Comparison of ENCODE assay signal across 8 mouse cellular contexts in genomic region chr3:116080939-116081676, GRCm38 (mm10). TPM values are rescaled to one million over a fixed set of nuclear protein-coding genes. Genes with fewer than 3 reads are reported as not detected.
DNase-seq lines count a peak whose midpoint lies in the region; ATAC-seq and TF ChIP-seq lines count a peak whose summit lies in the region.

No protein-coding gene starts in this region.

- H3K27ac ChIP-seq in forebrain, postnatal 0 days (ENCODE audit: low read depth, low read length), result no peak overlapping the region
- no peak overlapping the region for H3K27ac ChIP-seq in forebrain, embryonic 16.5 days (ENCODE audit: low read length)
- peak overlapping the region; percentile 81 for H3K27ac ChIP-seq in lung, embryonic 15.5 days
- peak overlapping the region; percentile 68 for H3K27ac ChIP-seq in heart, embryonic 16.5 days (ENCODE audit: low read length)
- H3K27ac ChIP-seq in stomach, embryonic 14.5 days (ENCODE audit: low read length), result peak overlapping the region; percentile 89

- H3K4me1 ChIP-seq in forebrain, postnatal 0 days (ENCODE audit: insufficient read depth), result no peaks in the 10 kb centered on the region
- peaks cover 2% of the 10 kb centered on the region; the same call in 1 of the 2 replicates for H3K4me1 ChIP-seq in forebrain, embryonic 16.5 days (replicated peaks; ENCODE audit: control insufficient read depth, insufficient read depth, low read length)
- peaks cover 8% of the 10 kb centered on the region; the same call in 1 of the 2 replicates for H3K4me1 ChIP-seq in lung, embryonic 15.5 days
- H3K4me1 ChIP-seq in heart, embryonic 16.5 days (ENCODE audit: control insufficient read depth, insufficient read depth, low read length), result peaks cover 18% of the 10 kb centered on the region
- H3K4me1 ChIP-seq in stomach, embryonic 14.5 days (ENCODE audit: control insufficient read depth, insufficient read depth, low read length), result peaks cover 6% of the 10 kb centered on the region; the same call in 1 of the 2 replicates

- no peaks in the 10 kb centered on the region for H3K9me3 ChIP-seq in forebrain, postnatal 0 days (ENCODE audit: low read length)
- H3K9me3 ChIP-seq in forebrain, embryonic 16.5 days (ENCODE audit: control insufficient read depth, low read length), result no peaks in the 10 kb centered on the region
- H3K9me3 ChIP-seq in lung, embryonic 15.5 days, result no peaks in the 10 kb centered on the region
- H3K9me3 ChIP-seq in heart, embryonic 16.5 days (replicated peaks; ENCODE audit: control insufficient read depth, low read length), result no peaks in the 10 kb centered on the region
- H3K9me3 ChIP-seq in stomach, embryonic 14.5 days (ENCODE audit: control insufficient read depth, low read depth, low read length), result no peaks in the 10 kb centered on the region

- DNase-seq in forebrain, postnatal 0 days, result no peak
- DNase-seq in lung, postnatal 4 days, result no peak
- no peak for DNase-seq in natural killer cell, adult 2 months (ENCODE audit: low spot score in 2 of 2)
- DNase-seq in left cerebral cortex, adult 9 months (ENCODE audit: low spot score in 2 of 2), result no peak

- H3K9ac ChIP-seq in forebrain, postnatal 0 days, result no peak overlapping the region
- H3K9ac ChIP-seq in forebrain, embryonic 16.5 days (replicated peaks; ENCODE audit: low read depth, low read length), result no peak overlapping the region
- no peak overlapping the region for H3K9ac ChIP-seq in lung, embryonic 15.5 days
- no peak overlapping the region for H3K9ac ChIP-seq in heart, embryonic 16.5 days (ENCODE audit: low read length)
- H3K9ac ChIP-seq in stomach, embryonic 14.5 days (replicated peaks; ENCODE audit: low read depth, low read length), result no peak overlapping the region

- 74% methylated on average over 7 of the region's 7 CpGs for WGBS in forebrain, postnatal 0 days
- 76% methylated on average over 7 of the region's 7 CpGs for WGBS in forebrain, embryonic 16.5 days
- WGBS in lung, embryonic 15.5 days, result 36% methylated on average over 7 of the region's 7 CpGs
- WGBS in heart, embryonic 16.5 days, result 50% methylated on average over 7 of the region's 7 CpGs
- 35% methylated on average over 7 of the region's 7 CpGs for WGBS in stomach, embryonic 14.5 days

- no peak for ATAC-seq in forebrain, postnatal 0 days
- no peak for ATAC-seq in forebrain, embryonic 16.5 days
- peak; percentile 77; the same call in 1 of the 2 replicates for ATAC-seq in lung, embryonic 15.5 days (ENCODE audit: borderline replicate concordance, extremely low read depth, low FRiP score, low TSS enrichment)
- peak; percentile 65 for ATAC-seq in heart, embryonic 16.5 days (replicated peaks; ENCODE audit: extremely low read depth, insufficient read depth, low FRiP score)
- peak; percentile 57; the same call in 1 of the 2 replicates for ATAC-seq in stomach, embryonic 14.5 days (ENCODE audit: insufficient number of reproducible peaks, insufficient read depth, low FRiP score, low read depth)

- H3K4me3 ChIP-seq in forebrain, postnatal 0 days (ENCODE audit: low read depth, low read length), result no peak overlapping the region
- no peak overlapping the region for H3K4me3 ChIP-seq in forebrain, embryonic 16.5 days (replicated peaks; ENCODE audit: low read length)
- H3K4me3 ChIP-seq in lung, embryonic 15.5 days, result no peak overlapping the region
- no peak overlapping the region for H3K4me3 ChIP-seq in heart, embryonic 16.5 days (ENCODE audit: low read length)
- H3K4me3 ChIP-seq in stomach, embryonic 14.5 days (ENCODE audit: low read depth, low read length), result no peak overlapping the region

- 0 out of 2 replicates have a peak, but pooled peaks have one; percentile 25 for TF ChIP-seq CTCF in forebrain, postnatal 0 days (IDR thresholded peaks at IDR 0.05; ENCODE audit: low read depth)

- H3K4me2 ChIP-seq in forebrain, postnatal 0 days (ENCODE audit: low read depth), result no peak overlapping the region
- no peak overlapping the region for H3K4me2 ChIP-seq in forebrain, embryonic 16.5 days (ENCODE audit: low read length)
- peak overlapping the region; percentile 13; the same call in 1 of the 2 replicates for H3K4me2 ChIP-seq in lung, embryonic 15.5 days
- H3K4me2 ChIP-seq in heart, embryonic 16.5 days (ENCODE audit: low read depth, low read length), result peak overlapping the region; percentile 54
- H3K4me2 ChIP-seq in stomach, embryonic 14.5 days (replicated peaks; ENCODE audit: low read depth, low read length), result no peak overlapping the region

- H3K27me3 ChIP-seq in forebrain, postnatal 0 days (ENCODE audit: insufficient read depth, low read length), result no peaks in the 10 kb centered on the region
- no peaks in the 10 kb centered on the region for H3K27me3 ChIP-seq in forebrain, embryonic 16.5 days (replicated peaks; ENCODE audit: control insufficient read depth, insufficient read depth, low read length)
- no peaks in the 10 kb centered on the region for H3K27me3 ChIP-seq in lung, embryonic 15.5 days
- no peaks in the 10 kb centered on the region for H3K27me3 ChIP-seq in heart, embryonic 16.5 days (ENCODE audit: control insufficient read depth, insufficient read depth, low read length)
- H3K27me3 ChIP-seq in stomach, embryonic 14.5 days (ENCODE audit: control insufficient read depth, insufficient read depth, low read length), result no peaks in the 10 kb centered on the region

- H3K36me3 ChIP-seq in forebrain, postnatal 0 days (ENCODE audit: insufficient read depth), result no peaks in the 10 kb centered on the region
- H3K36me3 ChIP-seq in forebrain, embryonic 16.5 days (ENCODE audit: control insufficient read depth, insufficient read depth), result no peaks in the 10 kb centered on the region
- H3K36me3 ChIP-seq in lung, embryonic 15.5 days, result no peaks in the 10 kb centered on the region
- H3K36me3 ChIP-seq in heart, embryonic 16.5 days (ENCODE audit: control insufficient read depth, insufficient read depth), result no peaks in the 10 kb centered on the region
- no peaks in the 10 kb centered on the region for H3K36me3 ChIP-seq in stomach, embryonic 14.5 days (ENCODE audit: control insufficient read depth, insufficient read depth, low read length)

RNA-seq across cellular contexts. Expression of gene Vcam1, which starts 48.4 kb away (rescaled TPM):
- total RNA-seq in forebrain, postnatal 0 days (2014; rRNA removed), result 30.2 and 36.9 TPM in 2 replicates
- polyA plus RNA-seq in forebrain, postnatal 0 days (2015; fragmentation: Nextera tagmentation; extraction: Ambion mirVana), result 28.2 and 32.1 TPM in 2 replicates
- 28.4 and 33.1 TPM in 2 replicates for polyA plus RNA-seq in forebrain, embryonic 16.5 days (2015; fragmentation: Nextera tagmentation; extraction: Ambion mirVana)
- 94.4 and 106 TPM in 2 replicates for polyA plus RNA-seq in lung, embryonic 15.5 days (2015; fragmentation: Nextera tagmentation; extraction: Ambion mirVana)
- 94.8 and 97.3 TPM in 2 replicates for polyA plus RNA-seq in heart, embryonic 16.5 days (2015; fragmentation: Nextera tagmentation; extraction: Ambion mirVana)
- polyA plus RNA-seq in stomach, embryonic 14.5 days (2014; fragmentation: Nextera tagmentation; extraction: Ambion mirVana), result 68.1 and 70.0 TPM in 2 replicates

Comparison
In these comparisons a context has a peak if more than half of its experiments do, and no peak if none do; other contexts are left out.
1. ATAC-seq: peak in lung, embryonic 15.5 days (single experiment), heart, embryonic 16.5 days (single experiment) and stomach, embryonic 14.5 days (single experiment); none in forebrain, postnatal 0 days (single experiment) and forebrain, embryonic 16.5 days (single experiment).
2. H3K27ac ChIP-seq: peak in lung, embryonic 15.5 days (single experiment), heart, embryonic 16.5 days (single experiment) and stomach, embryonic 14.5 days (single experiment); none in forebrain, postnatal 0 days (single experiment) and forebrain, embryonic 16.5 days (single experiment).
3. H3K4me2 ChIP-seq: peak in lung, embryonic 15.5 days (single experiment) and heart, embryonic 16.5 days (single experiment); none in forebrain, postnatal 0 days (single experiment), forebrain, embryonic 16.5 days (single experiment) and stomach, embryonic 14.5 days (single experiment).